Mouse (Mus musculus) lung, postnatal 0 days (tissue): ENCODE results near the gene Plxnb2. TPM values are rescaled to one million over a fixed set of nuclear protein-coding genes. Genes with fewer than 3 reads are reported as not detected.
A peak's percentile ranks its signal among the peaks of the same experiment; 100 is the strongest.

ENCODE experiments used
- ATAC-seq: fragments of 200-750 bp; cut with Nextera tagmentation; 2 replicates; pipeline ENCODE4 v1.8.0; 2017; ENCODE audit warnings: moderate library complexity
- DNase-seq: peaks from one replicate; pipeline ENCODE4 v3.0.0-alpha.2; 2016; ENCODE audit warnings: low spot score
- H3K27ac ChIP-seq: fragments of 300-500 bp; sonication (generic); 2 replicates; pipeline ENCODE4 v1.5.1; 2014; ENCODE audit warnings: antibody characterized with exemption, mild to moderate bottlenecking, low read length, mixed read lengths
- H3K27me3 ChIP-seq: fragments of 300-500 bp; sonication (generic); replicated peaks from 2 replicates; pipeline ENCODE4 v1.6.1; 2014; ENCODE audit warnings: low read length, mixed read lengths; ENCODE audit not compliant: insufficient read depth
- H3K36me3 ChIP-seq: fragments of 300-500 bp; sonication (generic); 2 replicates; pipeline ENCODE4 v1.6.1; 2014; ENCODE audit warnings: low read length, mixed read lengths; ENCODE audit not compliant: insufficient read depth
- H3K4me1 ChIP-seq: fragments of 300-500 bp; sonication (generic); 2 replicates; pipeline ENCODE4 v1.6.1; 2014; ENCODE audit warnings: antibody characterized with exemption, low read depth, low read length, mixed read lengths; ENCODE audit not compliant: insufficient read depth
- H3K4me2 ChIP-seq: fragments of 300-500 bp; sonication (generic); replicated peaks from 2 replicates; pipeline ENCODE4 v1.6.1; 2014; ENCODE audit warnings: low read depth, mild to moderate bottlenecking, low read length, moderate library complexity, mixed read lengths
- H3K4me3 ChIP-seq: fragments of 300-500 bp; sonication (generic); 2 replicates; pipeline ENCODE4 v1.5.1; 2014; ENCODE audit warnings: low read depth, low read length
- H3K9ac ChIP-seq: fragments of 300-500 bp; sonication (generic); replicated peaks from 2 replicates; pipeline ENCODE4 v1.6.1; 2014; ENCODE audit warnings: low read depth, mild to moderate bottlenecking
- H3K9me3 ChIP-seq: fragments of 300-500 bp; sonication (generic); 2 replicates; pipeline ENCODE4 v1.6.1; 2016; ENCODE audit warnings: low read length, mixed read lengths
- CTCF ChIP-seq: IDR thresholded peaks from 2 replicates; pipeline ENCODE4 v1.5.1; 2016; ENCODE audit warnings: antibody characterized with exemption, mild to moderate bottlenecking
- EP300 ChIP-seq: IDR thresholded peaks from 2 replicates; pipeline ENCODE4 v1.6.1; 2016; ENCODE audit warnings: antibody characterized with exemption, mild to moderate bottlenecking, control low read depth
- WGBS: fragments of 180-500 bp; shearing (Covaris S2); extraction: QIAGEN DNeasy Blood & Tissue Kit; methylation state at CpG from one replicate; pipeline ENCODE4 v1.1.7; 2014; 5-methylcytosine and 5-hydroxymethylcytosine counted together
- polyA plus RNA-seq: library from polyadenylated mRNA; unstranded; fragments of >200 nt; fragmentation: Nextera tagmentation; extraction: Ambion mirVana; gene quantifications from 2 replicates; pipeline ENCODE4 v1.2.1, GENCODE M21; 2015

Plxnb2 gene
- polyA plus RNA-seq, 1 experiment from 2014 or later: 73.1 TPM

GRCm38 (mm10) chr15:89173024-89173905 lies 7.3 kb downstream of the Plxnb2 start:
- Histone ChIP-seq H3K27me3 (no peaks in the 10 kb centered on the region), H3K9me3 (no peaks in the 10 kb centered on the region), H3K4me2 (peak overlapping the region; percentile 99), H3K9ac (peak overlapping the region; percentile 58), H3K4me3 (peak overlapping the region; percentile 60), H3K4me1 (peaks cover 64% of the 10 kb centered on the region), H3K36me3 (no peaks in the 10 kb centered on the region), H3K27ac (peak overlapping the region; percentile 77)
- 2% methylated on average over 64 of the region's 65 CpGs for WGBS
- peak; percentile 10; the same call in 1 of the 2 replicates for ATAC-seq
- TF ChIP-seq EP300 (no peak), CTCF (peak; percentile 16; the same call in 1 of the 2 replicates)
- peak; percentile 55 for DNase-seq

- ATAC-seq (no peak), DNase-seq (no peak)
- 40% methylated on average over 17 of the region's 17 CpGs for WGBS
- TF ChIP-seq CTCF (no peak), EP300 (no peak)
- Histone ChIP-seq H3K4me1 (peaks cover 56% of the 10 kb centered on the region), H3K4me2 (peak overlapping the region; percentile 99), H3K36me3 (no peaks in the 10 kb centered on the region), H3K9me3 (no peaks in the 10 kb centered on the region), H3K4me3 (peak overlapping the region; percentile 60), H3K9ac (peak overlapping the region; percentile 58), H3K27me3 (no peaks in the 10 kb centered on the region), H3K27ac (peak overlapping the region; percentile 77)
Observed at GRCm38 (mm10) chr15:89172276-89172935, 8.2 kb downstream of the Plxnb2 start.

- TF ChIP-seq EP300 (no peak), CTCF (no peak)
- no peaks in the 10 kb centered on the region for H3K27me3 ChIP-seq
- H3K4me1 ChIP-seq: peaks cover 47% of the 10 kb centered on the region
- WGBS: 80% methylated on average over 5 of the region's 5 CpGs
- peaks cover 8% of the 10 kb centered on the region; the same call in 1 of the 2 replicates for H3K36me3 ChIP-seq
- no peak for ATAC-seq
- H3K4me3 ChIP-seq: no peak overlapping the region
- no peak overlapping the region for H3K4me2 ChIP-seq
- no peak for DNase-seq
- no peaks in the 10 kb centered on the region for H3K9me3 ChIP-seq
- no peak overlapping the region for H3K27ac ChIP-seq
- H3K9ac ChIP-seq: no peak overlapping the region
Observed at GRCm38 (mm10) chr15:89171526-89172051, 9.0 kb downstream of the Plxnb2 start.

GRCm38 (mm10) chr15:89170102-89170501 lies 10.5 kb downstream of the Plxnb2 start:
- WGBS: 17% methylated on average over 3 of the region's 3 CpGs
- Histone ChIP-seq H3K9ac (no peak overlapping the region), H3K36me3 (peaks cover 21% of the 10 kb centered on the region), H3K4me2 (0 out of 2 replicates have a peak overlapping the region, but pooled peaks have one; percentile 40), H3K27me3 (no peaks in the 10 kb centered on the region), H3K4me3 (no peak overlapping the region), H3K4me1 (peaks cover 37% of the 10 kb centered on the region), H3K9me3 (no peaks in the 10 kb centered on the region), H3K27ac (peak overlapping the region; percentile 90)
- TF ChIP-seq CTCF (no peak), EP300 (peak; percentile 64)
- peak; percentile 32 for ATAC-seq
- peak; percentile 72 for DNase-seq

- H3K27me3 ChIP-seq: no peaks in the 10 kb centered on the region
- ATAC-seq (peak; percentile 86), DNase-seq (peak; percentile 95)
- H3K4me2 ChIP-seq: peak overlapping the region; percentile 40
- H3K27ac ChIP-seq: peak overlapping the region; percentile 90
- H3K4me3 ChIP-seq: peak overlapping the region; percentile 8; the same call in 1 of the 2 replicates
- TF ChIP-seq CTCF (no peak), EP300 (no peak)
- peaks cover 30% of the 10 kb centered on the region for H3K4me1 ChIP-seq
- WGBS: 9% methylated on average over 10 of the region's 10 CpGs
- H3K9ac ChIP-seq: peak overlapping the region; percentile 44; the same call in 1 of the 2 replicates
- no peaks in the 10 kb centered on the region for H3K9me3 ChIP-seq
- peaks cover 28% of the 10 kb centered on the region for H3K36me3 ChIP-seq
Observed at GRCm38 (mm10) chr15:89169431-89169830, 11.2 kb downstream of the Plxnb2 start.

GRCm38 (mm10) chr15:89168922-89169321 lies 11.7 kb downstream of the Plxnb2 start:
- peak overlapping the region; percentile 44; the same call in 1 of the 2 replicates for H3K9ac ChIP-seq
- peak overlapping the region; percentile 90 for H3K27ac ChIP-seq
- TF ChIP-seq CTCF: no peak
- TF ChIP-seq EP300: no peak
- ATAC-seq (no peak), DNase-seq (no peak)
- H3K4me2 ChIP-seq: peak overlapping the region; percentile 40
- peak overlapping the region; percentile 8; the same call in 1 of the 2 replicates for H3K4me3 ChIP-seq
- H3K27me3 ChIP-seq: no peaks in the 10 kb centered on the region
- WGBS: 30% methylated on average over 10 of the region's 10 CpGs
- H3K9me3 ChIP-seq: no peaks in the 10 kb centered on the region
- H3K36me3 ChIP-seq: peaks cover 33% of the 10 kb centered on the region
- peaks cover 25% of the 10 kb centered on the region for H3K4me1 ChIP-seq
